Mouse (Mus musculus): ENCODE measurements around the gene Cd81. TPM values are rescaled to one million over a fixed set of nuclear protein-coding genes. Genes with fewer than 3 reads are reported as not detected.
A peak's percentile ranks its signal among the peaks of the same experiment; 100 is the strongest.

Cd81 gene
- polyA plus RNA-seq, 1 experiment: 380 TPM

- no peaks in the 10 kb centered on the region for H3K79me3 ChIP-seq (ENCODE audit: low read depth)
- TF ChIP-seq USF1 (IDR thresholded peaks at IDR 0.05; ENCODE audit: low read depth) (no peak), FOSL1 (IDR thresholded peaks at IDR 0.05; ENCODE audit: insufficient read depth, low read length, poor library complexity, severe bottlenecking) (no peak), CEBPB (IDR thresholded peaks at IDR 0.05; ENCODE audit: low read depth) (no peak), MYOG (IDR thresholded peaks at IDR 0.05; ENCODE audit: control insufficient read depth, extremely low read depth, insufficient read length) (no peak), MAX (IDR thresholded peaks at IDR 0.05) (no peak), CTCF (IDR thresholded peaks at IDR 0.05; ENCODE audit: control insufficient read depth, insufficient read depth, insufficient read length) (no peak), MYOD1 (IDR thresholded peaks at IDR 0.05; ENCODE audit: control insufficient read depth, insufficient read length, low read depth) (no peak)
These were observed 41.3 kb upstream of the Cd81 start for GRCm38 (mm10) chr7:143011226-143011625.

GRCm38 (mm10) chr7:143012230-143012875, 40.2 kb upstream of the Cd81 start:
- Histone ChIP-seq H3K79me3 (ENCODE audit: low read depth) (no peaks in the 10 kb centered on the region), H3ac (ENCODE audit: control insufficient read depth, insufficient read length, low read depth) (no peak overlapping the region), H3K79me2 (ENCODE audit: control insufficient read depth, insufficient read depth) (no peaks in the 10 kb centered on the region), H3K27me3 (ENCODE audit: control insufficient read depth, insufficient read depth, insufficient read length) (no peaks in the 10 kb centered on the region), H3K36me3 (ENCODE audit: control insufficient read depth, insufficient read depth) (no peaks in the 10 kb centered on the region), H3K4me3 (ENCODE audit: insufficient read depth, poor library complexity, severe bottlenecking) (no peak overlapping the region)
- TF ChIP-seq MAX (IDR thresholded peaks at IDR 0.05) (no peak), MYOD1 (IDR thresholded peaks at IDR 0.05; ENCODE audit: control insufficient read depth, insufficient read length, low read depth) (no peak), USF1 (IDR thresholded peaks at IDR 0.05; ENCODE audit: low read depth) (no peak), FOSL1 (IDR thresholded peaks at IDR 0.05; ENCODE audit: insufficient read depth, low read length, poor library complexity, severe bottlenecking) (no peak), MYOG (IDR thresholded peaks at IDR 0.05; ENCODE audit: control insufficient read depth, extremely low read depth, insufficient read length) (no peak), CEBPB (IDR thresholded peaks at IDR 0.05; ENCODE audit: low read depth) (no peak), CTCF (IDR thresholded peaks at IDR 0.05; ENCODE audit: control insufficient read depth, insufficient read depth, insufficient read length) (no peak)

More at GRCm38 (mm10) chr7:143011226-143011625, 41.3 kb upstream of the Cd81 start:
- Histone ChIP-seq H3K4me3 (ENCODE audit: insufficient read depth, poor library complexity, severe bottlenecking) (no peak overlapping the region), H3K36me3 (ENCODE audit: control insufficient read depth, insufficient read depth) (no peaks in the 10 kb centered on the region), H3ac (ENCODE audit: control insufficient read depth, insufficient read length, low read depth) (no peak overlapping the region), H3K79me2 (ENCODE audit: control insufficient read depth, insufficient read depth) (no peaks in the 10 kb centered on the region), H3K27me3 (ENCODE audit: control insufficient read depth, insufficient read depth, insufficient read length) (no peaks in the 10 kb centered on the region)

GRCm38 (mm10) chr7:143013420-143014178, 38.9 kb upstream of the Cd81 start:
- H3K79me2 ChIP-seq (ENCODE audit: control insufficient read depth, insufficient read depth): no peaks in the 10 kb centered on the region
- no peaks in the 10 kb centered on the region for H3K79me3 ChIP-seq (ENCODE audit: low read depth)
- H3K36me3 ChIP-seq (ENCODE audit: control insufficient read depth, insufficient read depth): no peaks in the 10 kb centered on the region
- TF ChIP-seq FOSL1 (IDR thresholded peaks at IDR 0.05; ENCODE audit: insufficient read depth, low read length, poor library complexity, severe bottlenecking): no peak
- no peak for TF ChIP-seq MAX (IDR thresholded peaks at IDR 0.05)
- peak; percentile 84 for TF ChIP-seq MYOD1 (IDR thresholded peaks at IDR 0.05; ENCODE audit: control insufficient read depth, insufficient read length, low read depth)
- no peak for TF ChIP-seq MYOG (IDR thresholded peaks at IDR 0.05; ENCODE audit: control insufficient read depth, extremely low read depth, insufficient read length)
- TF ChIP-seq CEBPB (IDR thresholded peaks at IDR 0.05; ENCODE audit: low read depth): no peak
- no peak for TF ChIP-seq CTCF (IDR thresholded peaks at IDR 0.05; ENCODE audit: control insufficient read depth, insufficient read depth, insufficient read length)
- no peaks in the 10 kb centered on the region for H3K27me3 ChIP-seq (ENCODE audit: control insufficient read depth, insufficient read depth, insufficient read length)
- no peak overlapping the region for H3ac ChIP-seq (ENCODE audit: control insufficient read depth, insufficient read length, low read depth)
- no peak overlapping the region for H3K4me3 ChIP-seq (ENCODE audit: insufficient read depth, poor library complexity, severe bottlenecking)

- no peaks in the 10 kb centered on the region for H3K36me3 ChIP-seq (ENCODE audit: control insufficient read depth, insufficient read depth)
- no peaks in the 10 kb centered on the region for H3K79me3 ChIP-seq (ENCODE audit: low read depth)
- no peaks in the 10 kb centered on the region for H3K79me2 ChIP-seq (ENCODE audit: control insufficient read depth, insufficient read depth)
- H3ac ChIP-seq (ENCODE audit: control insufficient read depth, insufficient read length, low read depth): no peak overlapping the region
- TF ChIP-seq CEBPB (IDR thresholded peaks at IDR 0.05; ENCODE audit: low read depth): no peak
- no peak for TF ChIP-seq MYOD1 (IDR thresholded peaks at IDR 0.05; ENCODE audit: control insufficient read depth, insufficient read length, low read depth)
- no peak overlapping the region for H3K4me3 ChIP-seq (ENCODE audit: insufficient read depth, poor library complexity, severe bottlenecking)
- no peaks in the 10 kb centered on the region for H3K27me3 ChIP-seq (ENCODE audit: control insufficient read depth, insufficient read depth, insufficient read length)
These were observed 37.5 kb upstream of the Cd81 start for GRCm38 (mm10) chr7:143014862-143015659.

- H3K79me2 ChIP-seq (ENCODE audit: control insufficient read depth, insufficient read depth): no peaks in the 10 kb centered on the region
- no peak overlapping the region for H3ac ChIP-seq (ENCODE audit: control insufficient read depth, insufficient read length, low read depth)
- H3K4me3 ChIP-seq (ENCODE audit: insufficient read depth, poor library complexity, severe bottlenecking): no peak overlapping the region
- no peaks in the 10 kb centered on the region for H3K27me3 ChIP-seq (ENCODE audit: control insufficient read depth, insufficient read depth, insufficient read length)
- H3K36me3 ChIP-seq (ENCODE audit: control insufficient read depth, insufficient read depth): no peaks in the 10 kb centered on the region
- TF ChIP-seq MAX (IDR thresholded peaks at IDR 0.05): no peak
- TF ChIP-seq MYOD1 (IDR thresholded peaks at IDR 0.05; ENCODE audit: control insufficient read depth, insufficient read length, low read depth): no peak
- no peak for TF ChIP-seq USF1 (IDR thresholded peaks at IDR 0.05; ENCODE audit: low read depth)
- TF ChIP-seq FOSL1 (IDR thresholded peaks at IDR 0.05; ENCODE audit: insufficient read depth, low read length, poor library complexity, severe bottlenecking): no peak
- no peak for TF ChIP-seq MYOG (IDR thresholded peaks at IDR 0.05; ENCODE audit: control insufficient read depth, extremely low read depth, insufficient read length)
- TF ChIP-seq CTCF (IDR thresholded peaks at IDR 0.05; ENCODE audit: control insufficient read depth, insufficient read depth, insufficient read length): no peak
- TF ChIP-seq CEBPB (IDR thresholded peaks at IDR 0.05; ENCODE audit: low read depth): no peak
- no peaks in the 10 kb centered on the region for H3K79me3 ChIP-seq (ENCODE audit: low read depth)
These were observed 36.6 kb upstream of the Cd81 start for GRCm38 (mm10) chr7:143015755-143016423.

Data from C2C12 (cell line).